In genomic region chr2:106692405-106692782, GRCm38 (mm10) we compare ENCODE assay signal across 8 mouse cellular contexts. TPM values are rescaled to one million over a fixed set of nuclear protein-coding genes. Genes with fewer than 3 reads are reported as not detected.
A peak's percentile ranks its signal among the peaks of the same experiment; 100 is the strongest.
DNase-seq lines count a peak whose midpoint lies in the region; ATAC-seq and TF ChIP-seq lines count a peak whose summit lies in the region.

No protein-coding gene starts in this region.

- no peaks in the 10 kb centered on the region for H3K36me3 ChIP-seq in heart, embryonic 13.5 days
- H3K36me3 ChIP-seq in heart, embryonic 15.5 days = no peaks in the 10 kb centered on the region
- no peaks in the 10 kb centered on the region for H3K36me3 ChIP-seq in liver, postnatal 0 days (replicated peaks; ENCODE audit: insufficient read depth, low read length)

- peak overlapping the region; percentile 99 for H3K9ac ChIP-seq in heart, embryonic 13.5 days
- H3K9ac ChIP-seq in heart, embryonic 15.5 days = peak overlapping the region; percentile 91
- no peak overlapping the region for H3K9ac ChIP-seq in liver, postnatal 0 days (replicated peaks)

- 3% methylated on average over 14 of the region's 14 CpGs for WGBS in heart, embryonic 13.5 days
- 6% methylated on average over 14 of the region's 14 CpGs for WGBS in heart, embryonic 15.5 days
- WGBS in liver, postnatal 0 days (ENCODE audit: insufficient replicate concordance) = 10% methylated on average over 14 of the region's 14 CpGs

- no peak for DNase-seq in heart, postnatal 25 days (ENCODE audit: low spot score)
- DNase-seq in adrenal gland, postnatal 36 days = peak; percentile 62 to 65
- no peak for DNase-seq in liver, postnatal 0 days
- no peak for DNase-seq in spleen, adult 18-20 months
- no peak for DNase-seq in layer of hippocampus, adult 9-11 months
- no peak for DNase-seq in layer of hippocampus, postnatal 10 days (ENCODE audit: low spot score in 2 of 2)

- intact Hi-C loops in heart, postnatal 25 days (cut with DNase I) = loop anchor here (5.0 kb wide), 3 partner anchors 40 to 265 kb away; no protein-coding TSS in a partner anchor

- peak overlapping the region; percentile 90 for H3K4me3 ChIP-seq in heart, embryonic 13.5 days
- peak overlapping the region; percentile 97 for H3K4me3 ChIP-seq in heart, embryonic 15.5 days
- H3K4me3 ChIP-seq in liver, postnatal 0 days (ENCODE audit: low read depth, low read length) = no peak overlapping the region

- peaks cover 6% of the 10 kb centered on the region; the same call in 1 of the 2 replicates for H3K27me3 ChIP-seq in heart, embryonic 13.5 days (replicated peaks)
- H3K27me3 ChIP-seq in heart, embryonic 15.5 days = no peaks in the 10 kb centered on the region
- peaks cover 47% of the 10 kb centered on the region for H3K27me3 ChIP-seq in liver, postnatal 0 days (ENCODE audit: insufficient read depth, low read length)

- TF ChIP-seq CTCF in liver, postnatal 0 days (IDR thresholded peaks at IDR 0.05; ENCODE audit: low read depth) = no peak

- peaks cover 17% of the 10 kb centered on the region for H3K4me1 ChIP-seq in heart, embryonic 13.5 days
- peaks cover 13% of the 10 kb centered on the region; the same call in 1 of the 2 replicates for H3K4me1 ChIP-seq in heart, embryonic 15.5 days (replicated peaks)
- H3K4me1 ChIP-seq in liver, postnatal 0 days (ENCODE audit: insufficient read depth) = no peaks in the 10 kb centered on the region

- peak overlapping the region; percentile 85 for H3K4me2 ChIP-seq in heart, embryonic 13.5 days
- H3K4me2 ChIP-seq in heart, embryonic 15.5 days = peak overlapping the region; percentile 96
- peak overlapping the region; percentile 98 for H3K4me2 ChIP-seq in liver, postnatal 0 days (ENCODE audit: low read depth, low read length)

- no peaks in the 10 kb centered on the region for H3K9me3 ChIP-seq in heart, embryonic 13.5 days
- no peaks in the 10 kb centered on the region for H3K9me3 ChIP-seq in heart, embryonic 15.5 days (replicated peaks)
- H3K9me3 ChIP-seq in liver, postnatal 0 days (ENCODE audit: low read length) = no peaks in the 10 kb centered on the region

- peak overlapping the region; percentile 98 for H3K27ac ChIP-seq in heart, embryonic 13.5 days (replicated peaks)
- peak overlapping the region; percentile 96 for H3K27ac ChIP-seq in heart, embryonic 15.5 days
- H3K27ac ChIP-seq in liver, postnatal 0 days (ENCODE audit: low read depth) = no peak overlapping the region

- ATAC-seq in heart, embryonic 13.5 days (ENCODE audit: extremely low read depth, insufficient number of reproducible peaks, low FRiP score, low TSS enrichment) = no peak
- ATAC-seq in heart, embryonic 15.5 days (replicated peaks; ENCODE audit: insufficient number of reproducible peaks, insufficient read depth, low FRiP score, low read depth) = no peak
- ATAC-seq in liver, postnatal 0 days = no peak

- no peak for TF ChIP-seq EP300 in liver, postnatal 0 days (IDR thresholded peaks at IDR 0.05; ENCODE audit: low read depth)

RNA-seq across cellular contexts. Expression of gene Mpped2, which starts 0.7 kb away (rescaled TPM):
- 72.3 and 82.8 TPM in 2 replicates for polyA plus RNA-seq in heart, embryonic 13.5 days (2015; fragmentation: Nextera tagmentation; extraction: Ambion mirVana)
- total RNA-seq in heart, postnatal 25 days (2021) = 10 to 100 TPM; 18.1 to 18.7 TPM
- total RNA-seq in adrenal gland, postnatal 36 days (2021) = 10 to 100 TPM; 31.2 to 36.5 TPM
- 43.4 and 57.5 TPM in 2 replicates for polyA plus RNA-seq in heart, embryonic 15.5 days (2015; fragmentation: Nextera tagmentation; extraction: Ambion mirVana)
- 0.64 and 1.3 TPM in 2 replicates for polyA plus RNA-seq in liver, postnatal 0 days (2015; fragmentation: Nextera tagmentation; extraction: Ambion mirVana)
- total RNA-seq in layer of hippocampus, postnatal 10 days (2021) = 10 to 100 TPM; 40.8 to 46.8 TPM

Comparison
In these comparisons a context has a peak if more than half of its experiments do, and no peak if none do; other contexts are left out.
1. DNase-seq: peak in adrenal gland, postnatal 36 days (2 of 2); none in heart, postnatal 25 days (single experiment), liver, postnatal 0 days (single experiment), spleen, adult 18-20 months (0 of 2), layer of hippocampus, adult 9-11 months (single experiment) and layer of hippocampus, postnatal 10 days (0 of 2).
2. Peak in every context shown above with its lines, with median percentiles within 50 percentile points of each other: H3K4me2 ChIP-seq.